Mouse (Mus musculus) liver, embryonic 13.5 days (tissue): Measurements from ENCODE around the gene Anapc5. TPM values are rescaled to one million over a fixed set of nuclear protein-coding genes. Genes with fewer than 3 reads are reported as not detected.
A peak's percentile ranks its signal among the peaks of the same experiment; 100 is the strongest.

Experiments
- ATAC-seq: fragments of 200-750 bp; cut with Nextera tagmentation; 2 replicates; pipeline ENCODE4 v1.8.0; 2017; ENCODE audit warnings: low read depth, mild to moderate bottlenecking, moderate number of reproducible peaks, moderate library complexity
- DNase-seq: peaks from one replicate; pipeline ENCODE4 v3.0.0; 2022
- H3K27ac ChIP-seq: fragments of 300-500 bp; sonication (generic); 2 replicates; pipeline ENCODE4 v1.5.1; 2015; ENCODE audit warnings: moderate library complexity, mild to moderate bottlenecking, inconsistent platforms
- H3K27me3 ChIP-seq: fragments of 300-500 bp; sonication (generic); 2 replicates; pipeline ENCODE4 v1.6.1; 2015; ENCODE audit warnings: mild to moderate bottlenecking, inconsistent platforms
- H3K36me3 ChIP-seq: fragments of 300-500 bp; sonication (generic); 2 replicates; pipeline ENCODE4 v1.6.1; 2015; ENCODE audit warnings: mild to moderate bottlenecking, inconsistent platforms
- H3K4me1 ChIP-seq: fragments of 300-500 bp; sonication (generic); replicated peaks from 2 replicates; pipeline ENCODE4 v1.6.1; 2015; ENCODE audit warnings: inconsistent platforms
- H3K4me2 ChIP-seq: fragments of 300-500 bp; sonication (generic); 2 replicates; pipeline ENCODE4 v1.6.1; 2015; ENCODE audit warnings: inconsistent platforms, mild to moderate bottlenecking, moderate library complexity
- H3K4me3 ChIP-seq: fragments of 300-500 bp; sonication (generic); replicated peaks from 2 replicates; pipeline ENCODE4 v1.5.1; 2015; ENCODE audit warnings: mild to moderate bottlenecking, inconsistent platforms
- H3K9ac ChIP-seq: fragments of 300-500 bp; sonication (generic); 2 replicates; pipeline ENCODE4 v1.6.1; 2015; ENCODE audit warnings: mild to moderate bottlenecking, inconsistent platforms
- H3K9me3 ChIP-seq: fragments of 300-500 bp; sonication (generic); replicated peaks from 2 replicates; pipeline ENCODE4 v1.6.1; 2016; ENCODE audit warnings: inconsistent platforms
- WGBS: fragments of 180-500 bp; shearing (Covaris S2); methylation state at CpG from one replicate; pipeline ENCODE4 v1.1.7; 2015; ENCODE audit not compliant: insufficient replicate concordance; 5-methylcytosine and 5-hydroxymethylcytosine counted together
- polyA plus RNA-seq: library from polyadenylated mRNA; unstranded; fragments of >200 nt; fragmentation: Nextera tagmentation; extraction: Ambion mirVana; gene quantifications from 2 replicates; pipeline ENCODE4 v1.2.1, GENCODE M21; 2015

Anapc5 gene
- polyA plus RNA-seq, 1 experiment from 2014 or later: 258 TPM

GRCm38 (mm10) chr5:122824450-122824849 is 3.3 kb upstream of the Anapc5 start:
- H3K27me3 ChIP-seq: no peaks in the 10 kb centered on the region
- no peak overlapping the region for H3K27ac ChIP-seq
- H3K9ac ChIP-seq: no peak overlapping the region
- ATAC-seq (no peak), DNase-seq (no peak)
- H3K9me3 ChIP-seq: no peaks in the 10 kb centered on the region
- peaks cover 41% of the 10 kb centered on the region for H3K4me1 ChIP-seq
- H3K36me3 ChIP-seq: peaks cover 1% of the 10 kb centered on the region
- H3K4me3 ChIP-seq: no peak overlapping the region
- no peak overlapping the region for H3K4me2 ChIP-seq
- WGBS: 63% methylated on average over 6 of the region's 6 CpGs

GRCm38 (mm10) chr5:122823976-122824375 is 2.8 kb upstream of the Anapc5 start:
- H3K36me3 ChIP-seq: peaks cover 5% of the 10 kb centered on the region
- ATAC-seq (no peak), DNase-seq (no peak)
- peaks cover 45% of the 10 kb centered on the region for H3K4me1 ChIP-seq
- H3K4me2 ChIP-seq: no peak overlapping the region
- H3K9ac ChIP-seq: no peak overlapping the region
- H3K4me3 ChIP-seq: no peak overlapping the region
- no peaks in the 10 kb centered on the region for H3K9me3 ChIP-seq
- H3K27me3 ChIP-seq: no peaks in the 10 kb centered on the region
- peak overlapping the region; percentile 68 for H3K27ac ChIP-seq
- 68% methylated on average over 1 of the region's 1 CpGs for WGBS

GRCm38 (mm10) chr5:122822441-122822840 is 1.3 kb upstream of the Anapc5 start:
- Histone ChIP-seq H3K27me3 (no peaks in the 10 kb centered on the region), H3K27ac (peak overlapping the region; percentile 95; the same call in 1 of the 2 replicates), H3K9ac (no peak overlapping the region), H3K4me2 (0 out of 2 replicates have a peak overlapping the region, but pooled peaks have one; percentile 75), H3K36me3 (peaks cover 20% of the 10 kb centered on the region), H3K4me1 (peaks cover 53% of the 10 kb centered on the region), H3K9me3 (no peaks in the 10 kb centered on the region), H3K4me3 (no peak overlapping the region)
- DNase-seq (no peak), ATAC-seq (no peak)
- WGBS: 54% methylated on average over 4 of the region's 4 CpGs

- peak overlapping the region; percentile 66; the same call in 1 of the 2 replicates for H3K9ac ChIP-seq
- DNase-seq (no peak), ATAC-seq (peak; percentile 47)
- peak overlapping the region; percentile 74 for H3K4me3 ChIP-seq
- H3K4me2 ChIP-seq: peak overlapping the region; percentile 75
- H3K9me3 ChIP-seq: no peaks in the 10 kb centered on the region
- peak overlapping the region; percentile 95 for H3K27ac ChIP-seq
- peaks cover 29% of the 10 kb centered on the region for H3K36me3 ChIP-seq
- 1% methylated on average over 10 of the region's 10 CpGs for WGBS
- no peaks in the 10 kb centered on the region for H3K27me3 ChIP-seq
- H3K4me1 ChIP-seq: peaks cover 53% of the 10 kb centered on the region
Observed at GRCm38 (mm10) chr5:122821524-122821885, 366 bp upstream of the Anapc5 start.

GRCm38 (mm10) chr5:122812699-122813098 is 8.4 kb downstream of the Anapc5 start:
- H3K27me3 ChIP-seq: no peaks in the 10 kb centered on the region
- H3K4me1 ChIP-seq: peaks cover 8% of the 10 kb centered on the region
- no peaks in the 10 kb centered on the region for H3K9me3 ChIP-seq
- H3K9ac ChIP-seq: no peak overlapping the region
- no peak overlapping the region for H3K27ac ChIP-seq
- no peak for ATAC-seq
- 70% methylated on average over 3 of the region's 3 CpGs for WGBS
- no peak for DNase-seq
- H3K36me3 ChIP-seq: peaks cover 95% of the 10 kb centered on the region
- H3K4me2 ChIP-seq: no peak overlapping the region
- no peak overlapping the region for H3K4me3 ChIP-seq

- 84% methylated on average over 9 of the region's 9 CpGs for WGBS
- ATAC-seq: no peak
- H3K36me3 ChIP-seq: peaks cover 96% of the 10 kb centered on the region
Observed at GRCm38 (mm10) chr5:122811364-122812079, 9.6 kb downstream of the Anapc5 start.

GRCm38 (mm10) chr5:122805503-122805902 is 15.6 kb downstream of the Anapc5 start:
- Histone ChIP-seq H3K9me3 (no peaks in the 10 kb centered on the region), H3K9ac (no peak overlapping the region), H3K27ac (no peak overlapping the region), H3K4me2 (no peak overlapping the region), H3K36me3 (peaks cover 99% of the 10 kb centered on the region), H3K27me3 (no peaks in the 10 kb centered on the region), H3K4me3 (no peak overlapping the region), H3K4me1 (peaks cover 26% of the 10 kb centered on the region)
- DNase-seq (no peak), ATAC-seq (no peak)
- 70% methylated on average over 3 of the region's 3 CpGs for WGBS

More at GRCm38 (mm10) chr5:122811364-122812079, 9.6 kb downstream of the Anapc5 start:
- Histone ChIP-seq H3K27me3 (no peaks in the 10 kb centered on the region), H3K9ac (no peak overlapping the region), H3K4me2 (no peak overlapping the region), H3K4me3 (no peak overlapping the region), H3K9me3 (no peaks in the 10 kb centered on the region), H3K27ac (no peak overlapping the region), H3K4me1 (peaks cover 8% of the 10 kb centered on the region)
- DNase-seq: peak; percentile 69

GRCm38 (mm10) chr5:122802706-122803105 is 18.4 kb downstream of the Anapc5 start:
- Histone ChIP-seq H3K4me1 (peaks cover 46% of the 10 kb centered on the region), H3K27me3 (no peaks in the 10 kb centered on the region), H3K4me2 (no peak overlapping the region), H3K4me3 (no peak overlapping the region), H3K36me3 (peaks cover 100% of the 10 kb centered on the region), H3K9ac (no peak overlapping the region), H3K27ac (0 out of 2 replicates have a peak overlapping the region, but pooled peaks have one; percentile 7), H3K9me3 (no peaks in the 10 kb centered on the region)
- no peak for DNase-seq
- WGBS: 83% methylated on average over 9 of the region's 9 CpGs
- ATAC-seq: no peak

GRCm38 (mm10) chr5:122801684-122802083 is 19.5 kb downstream of the Anapc5 start:
- Histone ChIP-seq H3K4me2 (no peak overlapping the region), H3K4me1 (peaks cover 46% of the 10 kb centered on the region), H3K27ac (peak overlapping the region; percentile 37; the same call in 1 of the 2 replicates), H3K9me3 (no peaks in the 10 kb centered on the region), H3K4me3 (no peak overlapping the region), H3K9ac (no peak overlapping the region), H3K36me3 (peaks cover 97% of the 10 kb centered on the region), H3K27me3 (no peaks in the 10 kb centered on the region)
- no peak for DNase-seq
- WGBS: 85% methylated on average over 8 of the region's 8 CpGs
- ATAC-seq: no peak

- no peak for DNase-seq
- Histone ChIP-seq H3K36me3 (peaks cover 96% of the 10 kb centered on the region), H3K4me3 (no peak overlapping the region), H3K27me3 (no peaks in the 10 kb centered on the region), H3K9me3 (no peaks in the 10 kb centered on the region), H3K9ac (no peak overlapping the region), H3K4me2 (no peak overlapping the region), H3K27ac (peak overlapping the region; percentile 74), H3K4me1 (peaks cover 46% of the 10 kb centered on the region)
- WGBS: 71% methylated on average over 13 of the region's 13 CpGs
- peak; percentile 47 for ATAC-seq
Observed at GRCm38 (mm10) chr5:122800345-122801010, 20.7 kb downstream of the Anapc5 start.

- Histone ChIP-seq H3K36me3 (peaks cover 96% of the 10 kb centered on the region), H3K9ac (no peak overlapping the region), H3K27ac (peak overlapping the region; percentile 74), H3K9me3 (no peaks in the 10 kb centered on the region), H3K4me1 (peaks cover 46% of the 10 kb centered on the region), H3K27me3 (no peaks in the 10 kb centered on the region), H3K4me3 (no peak overlapping the region), H3K4me2 (no peak overlapping the region)
- no peak for DNase-seq
- ATAC-seq: peak; percentile 12
- WGBS: 85% methylated on average over 17 of the region's 17 CpGs
Observed at GRCm38 (mm10) chr5:122799379-122800344, 21.5 kb downstream of the Anapc5 start.
